Mouse (Mus musculus): Measurements from ENCODE around the gene Pcgf6. TPM values are rescaled to one million over a fixed set of nuclear protein-coding genes. Genes with fewer than 3 reads are reported as not detected.
A peak's percentile ranks its signal among the peaks of the same experiment; 100 is the strongest.

The Pcgf6 gene
- polyA plus RNA-seq, 1 experiment from 2014 or later, result 36.7 TPM

GRCm38 (mm10) chr19:47034916-47035315 is 15.8 kb downstream of the Pcgf6 start:
- Histone ChIP-seq H3K9me3 (ENCODE audit: control insufficient read depth, low read length) (no peaks in the 10 kb centered on the region), H3K36me3 (replicated peaks; ENCODE audit: control insufficient read depth, insufficient read depth) (peaks cover 66% of the 10 kb centered on the region), H3K27ac (no peak overlapping the region), H3K27me3 (ENCODE audit: control insufficient read depth, insufficient read depth, low read length) (no peaks in the 10 kb centered on the region), H3K9ac (no peak overlapping the region), H3K4me1 (replicated peaks; ENCODE audit: control insufficient read depth, insufficient read depth, low read length) (0 out of 2 replicates have a peak, but pooled peaks cover under 1% of the 10 kb centered on the region), H3K4me3 (replicated peaks; ENCODE audit: low read length) (no peak overlapping the region), H3K4me2 (replicated peaks) (no peak overlapping the region)
- DNase-seq (ENCODE audit: low spot score) (no peak), ATAC-seq (ENCODE audit: low FRiP score) (no peak)
- WGBS, result 94% methylated on average over 4 of the region's 4 CpGs

- WGBS, result 90% methylated on average over 6 of the region's 6 CpGs
- H3K9ac ChIP-seq, result no peak overlapping the region
- DNase-seq (ENCODE audit: low spot score) (no peak), ATAC-seq (ENCODE audit: low FRiP score) (no peak)
- H3K36me3 ChIP-seq (replicated peaks; ENCODE audit: control insufficient read depth, insufficient read depth), result peaks cover 38% of the 10 kb centered on the region
- H3K4me3 ChIP-seq (replicated peaks; ENCODE audit: low read length), result no peak overlapping the region
- H3K9me3 ChIP-seq (ENCODE audit: control insufficient read depth, low read length), result no peaks in the 10 kb centered on the region
- H3K27ac ChIP-seq, result no peak overlapping the region
- H3K4me1 ChIP-seq (replicated peaks; ENCODE audit: control insufficient read depth, insufficient read depth, low read length), result 0 out of 2 replicates have a peak, but pooled peaks cover 3% of the 10 kb centered on the region
- H3K27me3 ChIP-seq (ENCODE audit: control insufficient read depth, insufficient read depth, low read length), result no peaks in the 10 kb centered on the region
- no peak overlapping the region for H3K4me2 ChIP-seq (replicated peaks)
These were observed 18.9 kb downstream of the Pcgf6 start for GRCm38 (mm10) chr19:47031770-47032169.

GRCm38 (mm10) chr19:47029796-47030195 is 20.9 kb downstream of the Pcgf6 start:
- ATAC-seq (ENCODE audit: low FRiP score), result no peak
- peaks cover 43% of the 10 kb centered on the region for H3K36me3 ChIP-seq (replicated peaks; ENCODE audit: control insufficient read depth, insufficient read depth)
- H3K9ac ChIP-seq, result 0 out of 2 replicates have a peak overlapping the region, but pooled peaks have one; percentile 9
- no peaks in the 10 kb centered on the region for H3K27me3 ChIP-seq (ENCODE audit: control insufficient read depth, insufficient read depth, low read length)
- 39% methylated on average over 9 of the region's 9 CpGs for WGBS
- peak overlapping the region; percentile 77 for H3K27ac ChIP-seq
- no peak for DNase-seq (ENCODE audit: low spot score)
- no peaks in the 10 kb centered on the region for H3K9me3 ChIP-seq (ENCODE audit: control insufficient read depth, low read length)
- H3K4me2 ChIP-seq (replicated peaks), result no peak overlapping the region
- 0 out of 2 replicates have a peak, but pooled peaks cover 3% of the 10 kb centered on the region for H3K4me1 ChIP-seq (replicated peaks; ENCODE audit: control insufficient read depth, insufficient read depth, low read length)
- H3K4me3 ChIP-seq (replicated peaks; ENCODE audit: low read length), result no peak overlapping the region

GRCm38 (mm10) chr19:47026513-47026912 is 24.2 kb downstream of the Pcgf6 start:
- no peak for DNase-seq (ENCODE audit: low spot score)
- 79% methylated on average over 4 of the region's 4 CpGs for WGBS
- H3K4me2 ChIP-seq (replicated peaks), result no peak overlapping the region
- H3K27ac ChIP-seq, result no peak overlapping the region
- H3K9me3 ChIP-seq (ENCODE audit: control insufficient read depth, low read length), result no peaks in the 10 kb centered on the region
- 0 out of 2 replicates have a peak, but pooled peaks cover 3% of the 10 kb centered on the region for H3K4me1 ChIP-seq (replicated peaks; ENCODE audit: control insufficient read depth, insufficient read depth, low read length)
- ATAC-seq (ENCODE audit: low FRiP score), result no peak
- no peaks in the 10 kb centered on the region for H3K27me3 ChIP-seq (ENCODE audit: control insufficient read depth, insufficient read depth, low read length)
- H3K4me3 ChIP-seq (replicated peaks; ENCODE audit: low read length), result no peak overlapping the region
- H3K36me3 ChIP-seq (replicated peaks; ENCODE audit: control insufficient read depth, insufficient read depth), result peaks cover 55% of the 10 kb centered on the region
- H3K9ac ChIP-seq, result no peak overlapping the region

- Histone ChIP-seq H3K9ac (no peak overlapping the region), H3K27ac (no peak overlapping the region), H3K4me1 (replicated peaks; ENCODE audit: control insufficient read depth, insufficient read depth, low read length) (peaks cover 15% of the 10 kb centered on the region), H3K4me2 (replicated peaks) (no peak overlapping the region), H3K4me3 (replicated peaks; ENCODE audit: low read length) (no peak overlapping the region), H3K9me3 (ENCODE audit: control insufficient read depth, low read length) (no peaks in the 10 kb centered on the region), H3K36me3 (replicated peaks; ENCODE audit: control insufficient read depth, insufficient read depth) (peaks cover 71% of the 10 kb centered on the region), H3K27me3 (ENCODE audit: control insufficient read depth, insufficient read depth, low read length) (no peaks in the 10 kb centered on the region)
- 83% methylated on average over 10 of the region's 10 CpGs for WGBS
- ATAC-seq (ENCODE audit: low FRiP score) (no peak), DNase-seq (ENCODE audit: low spot score) (no peak)
These were observed 25.8 kb downstream of the Pcgf6 start for GRCm38 (mm10) chr19:47024954-47025353.

GRCm38 (mm10) chr19:47023546-47023945 is 27.2 kb downstream of the Pcgf6 start:
- Histone ChIP-seq H3K27ac (no peak overlapping the region), H3K27me3 (ENCODE audit: control insufficient read depth, insufficient read depth, low read length) (no peaks in the 10 kb centered on the region), H3K4me3 (replicated peaks; ENCODE audit: low read length) (no peak overlapping the region), H3K9me3 (ENCODE audit: control insufficient read depth, low read length) (no peaks in the 10 kb centered on the region), H3K9ac (no peak overlapping the region), H3K4me2 (replicated peaks) (no peak overlapping the region), H3K4me1 (replicated peaks; ENCODE audit: control insufficient read depth, insufficient read depth, low read length) (peaks cover 14% of the 10 kb centered on the region), H3K36me3 (replicated peaks; ENCODE audit: control insufficient read depth, insufficient read depth) (peaks cover 73% of the 10 kb centered on the region)
- DNase-seq (ENCODE audit: low spot score), result no peak
- WGBS, result 92% methylated on average over 13 of the region's 13 CpGs
- ATAC-seq (ENCODE audit: low FRiP score), result no peak

- Histone ChIP-seq H3K27me3 (ENCODE audit: control insufficient read depth, insufficient read depth, low read length) (no peaks in the 10 kb centered on the region), H3K4me2 (replicated peaks) (no peak overlapping the region), H3K36me3 (replicated peaks; ENCODE audit: control insufficient read depth, insufficient read depth) (peaks cover 73% of the 10 kb centered on the region), H3K27ac (no peak overlapping the region), H3K9ac (no peak overlapping the region), H3K4me1 (replicated peaks; ENCODE audit: control insufficient read depth, insufficient read depth, low read length) (peaks cover 14% of the 10 kb centered on the region), H3K4me3 (replicated peaks; ENCODE audit: low read length) (no peak overlapping the region), H3K9me3 (ENCODE audit: control insufficient read depth, low read length) (no peaks in the 10 kb centered on the region)
- ATAC-seq (ENCODE audit: low FRiP score) (no peak), DNase-seq (ENCODE audit: low spot score) (no peak)
- WGBS, result 92% methylated on average over 4 of the region's 4 CpGs
These were observed 28.0 kb downstream of the Pcgf6 start for GRCm38 (mm10) chr19:47022709-47023108.

GRCm38 (mm10) chr19:47019326-47019725 is 31.4 kb downstream of the Pcgf6 start:
- 5% methylated on average over 6 of the region's 6 CpGs for WGBS
- Histone ChIP-seq H3K4me3 (replicated peaks; ENCODE audit: low read length) (peak overlapping the region; percentile 89), H3K9ac (peak overlapping the region; percentile 92), H3K27me3 (ENCODE audit: control insufficient read depth, insufficient read depth, low read length) (peaks cover 10% of the 10 kb centered on the region), H3K27ac (peak overlapping the region; percentile 97), H3K9me3 (ENCODE audit: control insufficient read depth, low read length) (no peaks in the 10 kb centered on the region), H3K36me3 (replicated peaks; ENCODE audit: control insufficient read depth, insufficient read depth) (peaks cover 46% of the 10 kb centered on the region), H3K4me1 (replicated peaks; ENCODE audit: control insufficient read depth, insufficient read depth, low read length) (peaks cover 14% of the 10 kb centered on the region), H3K4me2 (replicated peaks) (peak overlapping the region; percentile 83)
- DNase-seq (ENCODE audit: low spot score), result peak; percentile 56
- peak; percentile 28; the same call in 1 of the 2 replicates for ATAC-seq (ENCODE audit: low FRiP score)

GRCm38 (mm10) chr19:47018330-47018729 is 32.4 kb downstream of the Pcgf6 start:
- ATAC-seq (ENCODE audit: low FRiP score), result no peak
- WGBS, result 11% methylated on average over 2 of the region's 2 CpGs
- peak overlapping the region; percentile 97 for H3K27ac ChIP-seq
- no peaks in the 10 kb centered on the region for H3K9me3 ChIP-seq (ENCODE audit: control insufficient read depth, low read length)
- H3K4me3 ChIP-seq (replicated peaks; ENCODE audit: low read length), result peak overlapping the region; percentile 89
- H3K9ac ChIP-seq, result peak overlapping the region; percentile 92
- peaks cover 14% of the 10 kb centered on the region for H3K4me1 ChIP-seq (replicated peaks; ENCODE audit: control insufficient read depth, insufficient read depth, low read length)
- peak overlapping the region; percentile 83 for H3K4me2 ChIP-seq (replicated peaks)
- peaks cover 36% of the 10 kb centered on the region for H3K36me3 ChIP-seq (replicated peaks; ENCODE audit: control insufficient read depth, insufficient read depth)
- H3K27me3 ChIP-seq (ENCODE audit: control insufficient read depth, insufficient read depth, low read length), result peaks cover 10% of the 10 kb centered on the region
- DNase-seq (ENCODE audit: low spot score), result peak; percentile 28

- ATAC-seq (ENCODE audit: low FRiP score), result no peak
- Histone ChIP-seq H3K27ac (peak overlapping the region; percentile 97), H3K27me3 (ENCODE audit: control insufficient read depth, insufficient read depth, low read length) (peaks cover 10% of the 10 kb centered on the region), H3K36me3 (replicated peaks; ENCODE audit: control insufficient read depth, insufficient read depth) (peaks cover 31% of the 10 kb centered on the region), H3K4me1 (replicated peaks; ENCODE audit: control insufficient read depth, insufficient read depth, low read length) (peaks cover 14% of the 10 kb centered on the region), H3K9ac (peak overlapping the region; percentile 92), H3K4me3 (replicated peaks; ENCODE audit: low read length) (peak overlapping the region; percentile 89), H3K9me3 (ENCODE audit: control insufficient read depth, low read length) (no peaks in the 10 kb centered on the region), H3K4me2 (replicated peaks) (peak overlapping the region; percentile 83)
- peak; percentile 47 for DNase-seq (ENCODE audit: low spot score)
- 4% methylated on average over 3 of the region's 3 CpGs for WGBS
These were observed 32.9 kb downstream of the Pcgf6 start for GRCm38 (mm10) chr19:47017831-47018230.
